Mouse (Mus musculus) liver, postnatal 0 days (tissue): ENCODE data around the gene Synj1.

Source experiments
- CTCF ChIP-seq: sonication (generic); IDR thresholded peaks from 2 replicates; pipeline ENCODE4 v1.5.1; 2016; ENCODE audit warnings: antibody characterized with exemption, low read depth
- EP300 ChIP-seq: IDR thresholded peaks from 2 replicates; pipeline ENCODE4 v1.6.1; 2016; ENCODE audit warnings: antibody characterized with exemption, low read depth, mild to moderate bottlenecking

DNA sequence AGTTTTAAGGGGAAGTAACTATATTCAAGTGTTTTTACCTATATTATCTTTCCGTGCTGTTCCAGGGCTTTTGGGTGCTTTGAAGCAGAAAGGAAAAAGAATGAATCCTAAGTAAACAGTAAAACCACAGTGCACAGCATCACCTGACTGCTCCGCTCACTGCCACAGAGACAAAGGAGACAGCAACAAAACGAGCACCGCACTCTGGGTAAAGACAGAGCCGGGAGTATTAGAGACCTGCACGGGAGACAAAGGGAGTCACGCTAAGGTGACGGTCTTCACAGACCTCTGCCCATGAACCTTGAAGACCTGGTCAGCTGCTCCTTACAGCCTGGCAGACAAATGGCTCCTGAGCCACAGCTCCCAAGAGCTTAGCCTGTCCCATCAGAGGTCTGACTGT is 64.1 kb downstream of the Synj1 start:
- TF ChIP-seq CTCF (no peak), EP300 (no peak)
